Mouse (Mus musculus) G1E (cell line): Measurements from ENCODE around the gene Aacs. TPM values are rescaled to one million over a fixed set of nuclear protein-coding genes. Genes with fewer than 3 reads are reported as not detected.

ENCODE experiments used
- ATAC-seq: 2 replicates; pipeline ENCODE4 v1.8.0; 2016; ENCODE audit warnings: mild to moderate bottlenecking; ENCODE audit not compliant: insufficient number of reproducible peaks, poor library complexity, low FRiP score, severe bottlenecking; ENCODE audit errors: extremely low read depth
- DNase-seq: peaks from one replicate; pipeline ENCODE4 v3.0.0; 2012; ENCODE audit warnings: low spot score
- H3K27me3 ChIP-seq: 2 replicates; pipeline ENCODE4 v1.6.1; 2012; ENCODE audit warnings: mild to moderate bottlenecking, low read length, inconsistent platforms; ENCODE audit not compliant: insufficient read depth
- H3K36me3 ChIP-seq: replicated peaks from 2 replicates; pipeline ENCODE3; 2012; ENCODE audit warnings: mild to moderate bottlenecking, inconsistent platforms
- H3K4me1 ChIP-seq: 2 replicates; pipeline ENCODE4 v1.6.1; 2012; ENCODE audit warnings: low read depth, low read length, inconsistent platforms, mixed read lengths; ENCODE audit not compliant: insufficient read depth
- H3K4me3 ChIP-seq: 2 replicates; pipeline ENCODE4 v1.5.1; 2012; ENCODE audit warnings: low read depth, mild to moderate bottlenecking, inconsistent platforms, low read length, moderate library complexity, mixed read lengths
- H3K9me3 ChIP-seq: replicated peaks from 2 replicates; pipeline ENCODE4 v1.6.1; 2012; ENCODE audit warnings: inconsistent platforms
- CTCF ChIP-seq: IDR thresholded peaks from 2 replicates; pipeline ENCODE4 v1.5.1; 2012; ENCODE audit warnings: low read depth, low read length, inconsistent platforms, mixed read lengths
- GATA1 ChIP-seq: IDR thresholded peaks from 2 replicates; pipeline ENCODE4 v1.6.1; 2012; ENCODE audit warnings: borderline replicate concordance, low read length, inconsistent platforms, mixed read lengths
- GATA2 ChIP-seq: IDR thresholded peaks from 2 replicates; pipeline ENCODE4 v1.6.1; 2012; ENCODE audit warnings: low read depth, low read length, inconsistent platforms, borderline replicate concordance
- POLR2AphosphoS5 ChIP-seq: IDR thresholded peaks from 2 replicates; pipeline ENCODE4 v1.6.1; 2012; ENCODE audit warnings: low read depth, low read length, inconsistent platforms; ENCODE audit not compliant: insufficient replicate concordance
- TAL1 ChIP-seq: conservative IDR thresholded peaks from 2 replicates; pipeline ENCODE4 v1.6.1; 2012; ENCODE audit warnings: low read depth, low read length, inconsistent platforms, mixed read lengths
- polyA plus RNA-seq: library from polyadenylated mRNA; stranded (reverse); fragments of >175 nt; gene quantifications from 2 replicates; pipeline ENCODE4 v1.2.3, GENCODE M21; 2012
- total RNA-seq, 2 experiments: library from RNA; stranded (forward) in 1 of 2; stranded (reverse) in 1 of 2; fragments of 200-1000 nt in 1 of 2; fragments of >200 nt in 1 of 2; fragmentation: Nextera tagmentation in 1 of 2; gene quantifications; 2 replicates each; pipeline ENCODE4 v1.2.3; 2014 to 2017

Aacs gene
- total and polyA plus RNA-seq, 3 experiments = 4.4 to 27.1 (median 15.7) TPM

DNA sequence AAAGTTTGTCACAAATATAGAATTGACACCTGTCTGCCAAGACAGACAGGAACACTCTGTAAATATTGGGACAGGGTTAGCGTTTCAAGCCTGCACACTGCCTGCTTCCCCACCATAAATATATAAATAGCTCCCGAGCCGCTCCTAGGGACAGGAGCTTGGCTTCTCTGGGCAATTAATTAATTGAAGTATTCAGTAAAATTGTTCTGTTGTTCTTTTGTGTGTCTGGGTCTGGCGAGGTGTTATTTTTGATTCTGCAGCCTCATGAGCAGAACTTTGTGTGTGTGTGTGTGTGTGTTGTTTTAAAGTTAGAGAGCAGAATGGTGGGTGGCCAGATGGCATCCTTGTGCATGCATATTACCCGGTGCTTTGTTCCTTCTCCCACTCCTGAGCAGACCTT, 80.1 kb downstream of the Aacs start:
- H3K4me3 ChIP-seq = no peak overlapping the region
- H3K27me3 ChIP-seq = no peaks in the 10 kb centered on the region
- peaks cover 45% of the 10 kb centered on the region for H3K9me3 ChIP-seq
- ATAC-seq (no peak), DNase-seq (no peak)
- no peaks in the 10 kb centered on the region for H3K36me3 ChIP-seq
- no peaks in the 10 kb centered on the region for H3K4me1 ChIP-seq
- TF ChIP-seq TAL1 (no peak), GATA1 (no peak), GATA2 (no peak), POLR2AphosphoS5 (no peak), CTCF (no peak)

DNA sequence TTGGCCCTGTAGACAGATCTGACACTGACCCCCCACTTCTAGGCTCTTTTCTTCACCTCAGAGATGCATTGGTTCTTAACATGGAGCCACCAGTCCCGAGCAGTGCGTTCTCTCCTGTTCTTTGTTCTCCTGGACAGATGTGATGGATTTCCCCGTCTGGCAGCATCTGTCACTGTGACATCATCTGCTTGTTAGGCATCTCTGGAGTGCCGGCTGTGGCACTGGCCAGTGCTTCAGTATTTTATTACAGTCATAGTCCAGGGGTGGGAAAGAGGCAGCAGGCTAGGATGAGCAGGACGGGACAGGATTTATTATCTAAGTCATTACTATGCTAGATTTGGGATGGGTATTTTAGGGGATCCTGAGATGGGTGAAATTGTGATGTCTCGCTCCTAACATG, 87.9 kb downstream of the Aacs start:
- no peak for TF ChIP-seq GATA2
- Histone ChIP-seq H3K4me3 (no peak overlapping the region), H3K4me1 (no peaks in the 10 kb centered on the region), H3K36me3 (no peaks in the 10 kb centered on the region), H3K27me3 (no peaks in the 10 kb centered on the region), H3K9me3 (peaks cover 57% of the 10 kb centered on the region)
- DNase-seq = no peak
- ATAC-seq = no peak

DNA sequence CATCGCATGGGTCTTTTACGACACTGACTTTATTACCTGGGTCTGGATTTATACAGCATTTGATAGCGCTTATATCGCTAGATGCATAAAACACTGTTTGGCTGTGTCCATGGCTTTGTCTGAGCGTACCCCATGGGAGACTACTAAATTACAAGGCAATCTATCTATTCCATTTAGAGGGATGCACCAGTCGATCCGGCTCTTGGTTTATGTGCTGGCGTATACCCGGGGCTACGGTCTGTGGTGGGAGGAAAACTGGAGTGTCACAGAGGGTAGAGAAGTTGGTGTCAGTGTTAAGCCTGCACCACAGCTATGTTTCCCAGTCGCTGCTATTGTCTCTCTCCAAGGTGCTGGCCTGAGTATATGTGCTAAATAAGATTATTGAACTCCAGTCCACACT, 90.1 kb downstream of the Aacs start:
- Histone ChIP-seq H3K27me3 (no peaks in the 10 kb centered on the region), H3K36me3 (no peaks in the 10 kb centered on the region), H3K9me3 (peaks cover 54% of the 10 kb centered on the region), H3K4me1 (no peaks in the 10 kb centered on the region), H3K4me3 (no peak overlapping the region)
- DNase-seq (no peak), ATAC-seq (no peak)
- TF ChIP-seq GATA2 (no peak), POLR2AphosphoS5 (no peak), GATA1 (no peak), CTCF (no peak), TAL1 (no peak)

Other genes with a start within 250 kb of the Aacs start
- 68.3 and 87.9 TPM in 2 replicates for gene Scarb1, start 134.7 kb upstream of the Aacs start, total RNA-seq (2014; fragmentation: Nextera tagmentation)
- gene Scarb1, start 134.7 kb upstream of the Aacs start, total RNA-seq (2017) = 38.0 and 42.9 TPM in 2 replicates
- gene Scarb1, start 134.7 kb upstream of the Aacs start, polyA plus RNA-seq = 37.4 and 43.7 TPM in 2 replicates
- not detected in 2 replicates for gene Gm10382, start 86.5 kb upstream of the Aacs start, total RNA-seq (2014; fragmentation: Nextera tagmentation)
- not detected in 2 replicates for gene Gm10382, start 86.5 kb upstream of the Aacs start, total RNA-seq (2017)
- gene Gm10382, start 86.5 kb upstream of the Aacs start, polyA plus RNA-seq = 0.22 and 0.45 TPM in 2 replicates
- gene Ubc, start 85.6 kb upstream of the Aacs start, total RNA-seq (2014; fragmentation: Nextera tagmentation) = 477 and 495 TPM in 2 replicates
- 212 and 267 TPM in 2 replicates for gene Ubc, start 85.6 kb upstream of the Aacs start, total RNA-seq (2017)
- 28.0 and 92.4 TPM in 2 replicates for gene Ubc, start 85.6 kb upstream of the Aacs start, polyA plus RNA-seq
- gene Dhx37, start 41.7 kb upstream of the Aacs start, total RNA-seq (2014; fragmentation: Nextera tagmentation) = 29.0 and 30.3 TPM in 2 replicates
- gene Dhx37, start 41.7 kb upstream of the Aacs start, total RNA-seq (2017) = 32.2 and 36.5 TPM in 2 replicates
- gene Dhx37, start 41.7 kb upstream of the Aacs start, polyA plus RNA-seq = 112 and 117 TPM in 2 replicates
- 76.6 and 83.4 TPM in 2 replicates for gene Bri3bp, start 34.2 kb upstream of the Aacs start, total RNA-seq (2014; fragmentation: Nextera tagmentation)
- gene Bri3bp, start 34.2 kb upstream of the Aacs start, total RNA-seq (2017) = 13.5 and 14.6 TPM in 2 replicates
- gene Bri3bp, start 34.2 kb upstream of the Aacs start, polyA plus RNA-seq = 50.1 and 51.7 TPM in 2 replicates
- gene Tmem132b, start 56.0 kb downstream of the Aacs start, total RNA-seq (2014; fragmentation: Nextera tagmentation) = 0.19 TPM in 1 of 2 replicates, not detected in the other
- 0.11 TPM in 1 of 2 replicates, not detected in the other for gene Tmem132b, start 56.0 kb downstream of the Aacs start, total RNA-seq (2017)
- gene Tmem132b, start 56.0 kb downstream of the Aacs start, polyA plus RNA-seq = not detected in 2 replicates